Mouse (Mus musculus) lung, postnatal 10 days (tissue): ENCODE data around the gene Ttc27.
A peak's percentile ranks its signal among the peaks of the same experiment; 100 is the strongest.

Experiments
- DNase-seq: peaks from one replicate; pipeline ENCODE4 v3.0.0; 2021

Gene Ttc27

DNA sequence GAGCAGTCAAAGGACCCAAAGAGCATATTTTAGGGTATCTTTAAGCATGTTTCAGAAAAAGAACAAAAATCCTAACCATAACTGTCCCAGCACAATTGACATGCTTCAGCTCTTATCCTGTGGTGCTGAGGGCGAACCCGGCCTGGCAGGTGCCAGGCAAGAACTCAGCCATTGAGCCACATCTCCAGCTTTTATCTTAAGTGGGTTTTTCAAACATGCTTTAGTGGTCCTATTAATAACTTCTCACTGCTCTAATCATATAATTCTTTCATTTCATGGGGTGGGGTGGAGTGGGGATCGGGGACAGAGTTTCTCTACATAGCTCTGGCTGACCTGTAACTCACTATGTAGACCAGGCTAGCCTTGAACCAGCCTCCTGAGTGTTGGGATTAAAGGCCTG, 125.1 kb downstream of the Ttc27 start:
- DNase-seq, result no peak

DNA sequence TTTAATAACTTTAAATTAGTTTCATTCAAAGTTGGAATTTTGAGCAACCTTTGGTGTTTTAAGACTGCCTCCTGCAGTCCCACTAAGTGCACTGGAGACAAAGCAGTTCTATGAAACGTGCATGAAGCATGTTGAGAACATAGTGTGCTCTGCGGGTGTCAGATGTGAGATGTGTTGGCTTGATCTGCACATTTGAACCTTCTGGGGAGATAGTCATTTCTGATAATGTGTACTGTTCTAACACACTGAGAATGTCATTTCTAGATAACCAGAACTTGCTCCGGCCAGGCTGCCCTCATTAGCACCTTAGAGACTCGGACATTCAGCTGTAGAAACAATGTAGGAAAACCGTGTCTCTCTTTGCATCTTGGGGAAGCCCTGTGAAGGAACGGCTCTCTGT, 126.0 kb downstream of the Ttc27 start:
- DNase-seq, result no peak

DNA sequence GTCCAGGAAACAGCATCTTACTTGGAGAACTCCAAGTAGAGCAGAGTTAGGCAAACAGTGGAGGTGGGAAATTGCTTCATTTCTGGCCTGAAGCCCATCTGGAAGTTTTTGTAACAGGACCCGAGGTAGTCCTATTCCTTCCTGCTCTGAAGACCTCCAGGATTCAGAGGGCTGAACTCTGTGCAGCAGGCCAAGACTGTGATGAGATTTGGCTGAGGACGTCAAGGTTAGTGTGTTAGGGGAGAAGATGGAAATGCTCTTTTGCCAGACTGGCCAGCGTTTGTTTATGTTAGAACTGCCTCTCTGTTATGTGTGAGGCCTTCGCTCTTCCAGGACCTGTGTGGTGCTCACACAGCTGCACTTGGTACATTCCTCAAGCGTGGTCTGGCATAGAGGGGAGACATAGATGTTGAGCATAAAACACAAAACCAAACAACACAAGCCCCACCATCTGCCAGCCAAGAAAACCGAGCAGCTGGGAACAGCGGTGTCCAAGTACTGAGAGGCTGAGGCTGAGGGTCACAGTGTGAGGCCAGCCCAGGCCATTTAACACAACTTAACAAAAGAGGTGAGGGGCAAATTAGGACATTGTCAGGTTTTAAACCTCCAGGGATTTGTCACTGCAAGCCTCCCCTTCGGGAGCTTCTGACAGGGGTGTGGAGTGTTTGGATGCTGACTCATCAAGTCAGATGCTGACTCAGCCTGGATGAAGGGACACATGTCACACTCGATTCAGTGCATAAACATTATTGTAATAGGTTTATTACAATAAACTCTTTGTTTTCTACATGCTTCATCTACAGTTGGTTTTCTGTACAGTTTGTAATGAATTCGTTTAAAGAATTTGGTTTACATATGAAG, 128.7 kb downstream of the Ttc27 start:
- DNase-seq, result peak; percentile 54

DNA sequence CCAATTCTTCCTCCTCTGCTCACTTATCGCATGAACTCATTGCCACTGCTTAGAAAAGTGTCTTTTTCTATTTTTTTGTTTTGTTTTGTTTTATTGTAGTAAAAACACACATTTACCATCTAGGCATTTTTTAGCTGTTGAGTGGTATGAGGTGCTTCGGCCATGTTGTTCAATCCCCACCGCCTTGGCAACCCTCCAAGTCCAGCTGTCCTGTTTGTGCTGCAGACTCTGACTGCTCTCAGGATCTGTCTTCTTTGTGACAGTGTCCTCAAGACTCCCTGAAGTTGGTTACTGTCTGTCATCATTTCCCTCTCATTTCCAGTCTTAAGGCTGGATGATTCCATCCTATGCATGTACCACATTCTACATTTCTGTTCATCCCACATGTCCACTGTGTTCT, 132.7 kb downstream of the Ttc27 start:
- no peak for DNase-seq

DNA sequence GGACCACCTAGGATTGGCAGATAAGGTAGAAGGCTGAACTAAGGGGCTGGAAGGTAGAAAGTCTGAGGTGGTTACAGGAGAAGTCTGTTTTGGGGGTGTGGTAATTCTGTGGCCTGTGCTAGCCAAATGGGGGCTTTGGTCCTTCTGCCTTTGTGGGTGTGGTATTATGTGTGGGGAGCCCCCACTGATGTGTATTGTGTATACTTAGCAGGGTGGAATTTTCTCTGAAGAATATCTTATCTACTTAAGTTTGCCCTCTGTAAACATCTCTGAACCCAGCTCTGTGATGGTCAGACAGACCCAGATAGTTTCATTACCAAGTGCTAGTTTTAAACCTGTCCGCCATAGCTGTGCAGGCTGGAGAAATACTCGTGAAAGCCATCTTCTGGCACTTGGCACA, 141.8 kb downstream of the Ttc27 start:
- DNase-seq, result no peak

DNA sequence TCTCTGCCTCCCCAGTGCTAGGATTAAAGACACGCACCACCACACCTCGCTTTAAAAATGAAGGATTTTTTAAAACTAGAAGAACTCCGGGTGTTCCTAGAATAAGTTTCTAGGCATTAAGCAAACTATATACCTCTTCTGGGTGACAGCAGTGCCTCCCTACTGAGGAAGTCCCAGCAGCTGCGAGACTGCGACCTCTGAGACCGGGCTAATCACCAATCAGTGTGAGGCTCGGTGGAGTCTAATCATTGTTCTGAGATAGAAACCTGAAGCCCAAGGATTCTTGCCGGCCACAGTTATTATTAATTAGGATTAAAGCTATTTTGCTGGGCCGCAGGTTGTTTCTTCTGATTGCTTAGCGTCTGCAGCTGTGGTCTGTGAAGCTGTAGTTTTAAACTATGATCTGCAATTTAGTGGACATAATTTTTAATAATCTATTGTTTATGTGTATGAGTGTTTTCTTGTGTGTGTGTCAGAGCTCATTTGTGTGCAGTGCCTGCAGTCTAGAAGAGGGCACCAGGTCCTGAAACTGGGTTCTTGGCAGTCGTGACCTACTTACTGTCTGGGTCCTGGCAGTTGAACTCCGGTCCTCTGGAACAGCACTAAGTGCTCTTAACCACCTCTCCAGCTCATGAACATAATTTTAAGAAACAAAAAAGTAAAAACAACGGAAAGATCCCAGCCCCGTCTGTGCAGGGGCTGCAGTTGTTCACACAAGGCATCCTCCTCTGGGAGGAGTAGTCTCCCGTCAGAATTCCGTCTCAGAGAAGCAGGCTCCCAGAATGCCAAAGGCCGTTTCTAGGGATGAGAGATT, 142.9 kb downstream of the Ttc27 start:
- no peak for DNase-seq

DNA sequence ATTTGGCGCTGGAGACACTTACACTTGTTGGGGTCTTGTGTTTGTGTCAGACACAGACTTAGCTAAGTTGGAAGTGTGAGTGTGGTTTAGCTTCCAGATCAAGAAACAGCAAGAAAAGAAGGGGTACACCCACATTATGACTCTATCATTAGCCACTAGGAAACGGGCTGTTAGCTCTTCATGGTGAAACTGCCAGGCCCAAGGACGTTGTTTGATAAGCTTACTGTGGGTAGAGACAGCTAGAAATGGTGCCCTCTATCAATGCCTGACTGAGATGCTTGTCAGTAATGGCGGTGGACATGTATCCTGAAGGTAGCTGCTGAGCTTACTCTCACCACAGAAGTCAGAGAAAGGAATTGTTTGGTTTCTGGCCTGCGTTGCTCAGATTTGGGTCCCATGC, 146.3 kb downstream of the Ttc27 start:
- no peak for DNase-seq

DNA sequence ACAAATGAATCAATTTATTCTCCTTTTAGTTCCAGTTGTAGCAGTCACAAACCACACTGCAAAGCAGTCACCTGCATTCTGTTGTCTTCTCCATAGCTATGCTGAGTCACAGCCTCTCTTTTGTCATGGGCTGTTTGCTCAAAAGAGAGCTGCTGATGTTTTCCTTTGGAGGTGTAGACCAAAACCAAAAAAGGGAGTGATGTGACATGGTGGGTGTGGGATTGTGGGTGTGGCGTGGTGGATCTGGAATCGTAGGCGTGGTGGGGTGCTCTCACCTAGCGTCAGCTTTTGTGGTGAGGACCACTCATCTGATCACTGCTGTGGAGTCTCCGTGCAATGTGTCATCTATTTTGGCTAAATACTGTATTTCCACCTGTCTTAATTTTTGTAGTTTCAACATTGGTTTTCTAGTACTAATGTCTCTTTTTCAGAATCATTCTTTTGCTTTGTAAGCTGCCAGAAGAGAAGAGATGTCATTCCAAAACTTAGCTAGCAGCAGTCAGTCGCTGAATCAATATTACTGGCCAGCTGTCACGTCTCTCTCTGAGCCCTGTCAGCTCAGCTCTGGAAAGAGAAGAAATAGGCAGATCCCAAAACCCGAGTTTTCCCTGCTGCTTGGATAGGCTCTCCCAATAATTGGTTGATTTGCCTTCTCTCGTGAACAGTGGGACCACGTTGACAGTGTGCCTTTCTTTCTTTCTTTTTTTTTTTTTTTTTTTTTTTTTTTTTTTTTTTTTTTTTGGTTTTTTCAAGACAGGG, 147.4 kb downstream of the Ttc27 start:
- DNase-seq, result peak; percentile 36

DNA sequence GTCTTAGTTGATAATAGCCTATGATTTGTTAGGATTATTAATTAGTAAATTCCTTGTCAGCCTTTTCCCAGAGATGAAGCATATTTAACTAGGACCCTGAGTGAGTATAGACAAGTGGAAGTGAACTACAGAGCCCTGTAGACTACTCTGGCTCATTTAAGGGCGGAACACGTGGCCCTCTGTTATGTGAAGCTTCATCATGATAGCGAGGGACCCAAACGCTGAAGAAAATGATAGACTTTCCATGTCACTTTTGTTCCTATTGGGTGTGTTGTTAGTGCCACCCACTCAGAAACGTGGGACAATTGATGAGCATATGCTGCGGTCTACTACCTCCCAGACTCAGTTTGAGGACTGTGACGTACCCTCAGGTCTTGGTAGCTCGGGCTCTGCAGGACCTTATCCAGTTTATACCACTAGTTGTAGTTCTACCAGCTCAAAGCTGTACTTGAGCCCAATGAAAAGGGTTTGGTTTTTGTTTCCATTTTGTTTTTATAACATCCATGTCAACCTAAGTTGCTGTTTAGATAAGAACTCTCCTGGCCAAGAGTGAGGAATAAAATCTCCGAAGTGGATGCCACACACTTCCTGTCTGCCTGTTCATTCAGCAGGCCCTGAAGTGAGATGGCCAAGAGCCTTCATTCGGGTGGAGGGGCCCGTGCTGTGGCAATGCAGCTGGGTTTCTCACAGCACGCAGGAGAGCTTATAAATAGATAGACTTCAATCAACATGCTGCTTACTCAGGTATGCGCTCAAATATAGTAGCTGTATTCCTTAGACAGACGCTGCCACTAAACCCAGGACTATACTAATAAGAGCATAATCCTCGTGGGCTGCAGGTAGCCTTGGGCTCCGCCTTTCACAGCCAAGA, 148.4 kb downstream of the Ttc27 start:
- no peak for DNase-seq

DNA sequence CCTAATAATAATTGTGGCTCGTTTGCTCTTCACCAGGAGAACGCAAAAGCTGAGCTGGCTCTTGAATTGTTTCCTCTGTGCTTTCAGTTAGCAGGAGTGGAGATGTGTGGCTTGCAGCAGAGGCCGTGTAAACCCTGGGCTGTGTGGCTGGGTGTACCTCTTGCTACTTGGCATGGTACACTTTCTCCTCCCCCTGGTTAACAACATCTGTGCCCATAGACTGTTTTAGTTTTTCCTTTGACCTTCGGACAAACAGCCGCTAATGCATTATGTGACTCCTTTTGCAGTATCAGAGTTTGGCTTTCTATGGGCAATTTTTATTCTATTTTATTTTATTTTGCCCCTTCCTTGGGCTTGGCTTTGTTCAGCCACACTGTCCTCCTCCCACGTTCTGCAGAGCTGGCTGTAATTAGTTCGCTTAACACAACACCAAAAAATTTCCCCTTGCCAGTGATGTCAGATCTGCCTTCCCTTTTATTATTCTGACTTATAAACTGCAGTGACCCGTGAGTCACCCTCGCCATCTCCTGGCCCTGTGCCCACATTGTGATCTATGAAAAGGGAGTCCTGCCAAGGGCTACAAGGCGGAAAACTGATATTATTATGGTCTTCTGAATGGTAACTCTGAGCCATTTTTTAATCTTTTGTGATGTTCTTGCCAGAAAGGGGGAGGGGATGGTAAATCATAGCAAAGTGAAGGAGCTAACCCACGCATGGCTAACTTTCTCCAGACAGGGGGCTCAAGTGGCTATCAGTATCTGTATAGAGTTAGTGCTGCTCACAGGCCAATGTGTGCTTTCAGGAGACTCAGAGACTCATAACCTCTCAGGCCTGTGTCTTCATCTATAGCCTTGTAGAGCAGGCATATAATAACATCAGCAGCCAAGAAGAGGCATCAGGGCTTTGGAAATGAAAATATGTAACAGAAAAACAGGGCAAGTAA, 149.3 kb downstream of the Ttc27 start:
- DNase-seq, result peak; percentile 87

DNA sequence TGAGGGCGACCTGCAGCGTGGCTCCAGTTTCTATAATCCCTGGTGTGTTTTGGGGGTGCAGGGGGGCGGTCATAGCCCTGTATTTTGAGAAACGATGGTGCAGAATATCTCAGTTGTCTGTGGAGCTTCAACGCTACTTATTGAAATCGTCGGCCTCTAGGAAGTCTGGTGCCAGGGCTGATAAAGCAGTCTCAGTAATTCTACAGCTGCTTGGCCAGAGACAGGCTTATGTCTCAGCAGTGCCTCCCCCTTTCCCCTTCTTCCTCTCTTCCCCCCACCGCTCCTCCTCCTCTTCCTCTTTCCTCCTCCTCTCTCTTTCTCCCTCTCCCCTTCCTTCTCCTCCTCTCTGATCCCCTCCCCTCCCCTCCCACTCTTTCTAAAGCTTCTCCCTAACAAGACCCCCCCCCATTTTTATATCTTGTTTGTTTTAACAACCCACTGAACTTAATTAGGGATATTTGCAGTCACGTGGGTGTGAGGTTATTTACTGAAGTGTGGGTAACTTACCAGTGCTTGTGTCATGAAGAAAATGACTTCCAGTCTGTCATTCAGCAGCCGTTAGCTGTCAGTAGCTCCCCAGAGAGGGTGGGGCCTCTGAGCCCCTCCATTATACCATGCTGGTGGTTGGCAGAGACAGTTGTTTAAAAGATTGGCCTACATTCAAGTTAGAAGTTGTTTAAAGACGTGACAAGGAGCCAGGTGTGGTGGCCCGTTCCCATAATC, 150.8 kb downstream of the Ttc27 start:
- DNase-seq, result peak; percentile 21

DNA sequence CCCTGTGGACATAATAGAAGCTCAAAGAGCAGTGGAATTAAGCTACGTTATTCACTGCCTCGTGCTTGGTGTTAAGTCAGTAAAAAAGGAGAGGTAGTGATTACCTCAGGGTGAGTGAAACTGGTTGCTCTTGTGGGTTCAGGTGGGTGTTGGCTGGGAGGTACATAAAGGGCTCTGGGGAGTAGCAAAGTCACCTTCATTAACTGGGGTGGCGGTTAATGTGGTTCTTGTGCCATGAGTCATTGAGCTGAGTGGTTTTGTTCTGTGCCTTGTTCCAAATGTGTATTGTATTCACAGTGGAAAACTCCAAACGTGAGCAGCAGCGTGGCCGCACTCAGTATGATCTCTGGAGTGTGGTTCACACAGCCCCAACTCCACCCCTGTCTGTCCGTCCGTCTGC, 152.0 kb downstream of the Ttc27 start:
- DNase-seq, result no peak

DNA sequence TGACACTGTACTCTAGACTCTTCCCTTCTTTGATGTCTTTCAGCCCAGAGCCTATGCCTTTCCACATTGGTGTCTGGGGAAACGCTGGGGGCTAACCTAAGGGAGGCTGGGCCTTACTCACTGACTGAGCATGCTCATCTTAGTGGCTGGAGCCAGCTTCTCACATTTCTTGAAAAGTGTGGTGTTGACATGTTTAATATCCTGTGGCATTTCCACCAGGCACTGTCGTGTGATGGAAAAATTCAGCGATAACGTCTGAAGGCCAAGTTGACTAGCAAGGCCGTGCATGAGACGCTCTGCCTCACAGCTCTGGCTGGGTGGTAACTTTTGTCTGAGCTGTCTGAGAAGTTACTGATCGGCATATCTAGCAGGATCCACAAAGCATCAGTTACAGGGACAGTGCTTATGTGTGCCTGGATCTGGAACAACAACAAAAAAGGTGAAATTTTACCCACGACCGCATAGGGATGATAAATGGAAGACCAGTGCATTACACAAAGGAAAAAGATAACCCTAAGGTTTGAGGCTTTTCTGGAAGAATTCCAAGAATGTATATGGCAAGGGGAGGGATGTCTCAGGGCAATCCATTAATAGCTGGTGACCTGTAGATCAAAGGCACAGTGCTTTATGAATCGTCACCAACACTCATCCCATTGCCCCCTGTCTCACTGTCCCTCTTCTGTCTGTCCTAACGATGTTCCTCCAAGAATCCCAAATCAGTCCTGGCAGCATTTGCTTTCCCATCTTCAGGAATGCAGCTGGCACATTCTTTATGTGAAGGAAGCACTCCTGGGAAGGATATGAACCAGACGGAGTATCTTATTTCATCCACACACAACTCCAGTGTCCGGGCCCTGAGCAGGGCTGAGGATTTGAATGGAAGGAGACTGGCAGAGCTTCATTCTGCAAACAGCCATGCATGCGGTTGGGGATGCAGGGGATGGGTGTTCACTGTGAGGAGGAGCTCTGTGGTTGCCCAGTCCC, 152.9 kb downstream of the Ttc27 start:
- DNase-seq, result peak; percentile 32

DNA sequence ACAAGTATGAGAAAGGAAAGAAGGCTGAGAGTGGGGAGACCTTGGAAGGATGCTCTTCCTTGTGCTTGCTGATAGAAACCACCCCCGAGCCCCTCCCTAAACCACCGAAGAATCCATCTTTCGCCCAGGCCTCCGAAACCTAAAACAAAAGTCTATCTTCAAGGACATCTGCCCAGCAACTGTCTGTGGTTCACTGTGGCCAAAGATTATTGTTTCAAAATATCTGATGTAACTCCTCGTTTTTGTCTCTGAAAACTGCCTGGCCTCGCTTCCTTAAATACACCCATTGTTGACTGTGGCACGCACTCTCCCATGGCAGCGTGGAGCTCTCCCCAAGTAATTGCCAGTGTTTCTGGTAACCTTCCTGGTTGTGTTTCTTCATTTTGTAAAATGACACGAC, 155.0 kb downstream of the Ttc27 start:
- DNase-seq, result no peak

DNA sequence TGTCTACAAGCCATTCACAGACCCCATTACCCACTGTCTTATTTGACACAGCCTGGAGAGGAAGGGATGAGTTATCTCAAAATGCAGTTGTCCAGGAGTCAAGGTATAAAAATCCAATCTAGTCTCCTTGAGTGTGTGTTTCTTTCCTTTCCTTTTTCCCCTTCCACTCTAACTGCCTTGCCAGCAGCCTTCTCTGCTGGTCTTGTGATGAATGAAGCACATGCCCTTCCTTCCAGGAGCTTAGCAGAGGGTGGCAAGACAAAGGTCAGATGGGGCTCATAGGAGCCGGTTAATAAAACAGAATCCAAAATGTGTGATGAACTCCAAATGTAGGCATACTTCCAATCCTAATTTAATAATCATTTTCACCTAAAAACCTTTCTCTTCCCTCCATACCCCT, 156.2 kb downstream of the Ttc27 start:
- DNase-seq, result no peak

DNA sequence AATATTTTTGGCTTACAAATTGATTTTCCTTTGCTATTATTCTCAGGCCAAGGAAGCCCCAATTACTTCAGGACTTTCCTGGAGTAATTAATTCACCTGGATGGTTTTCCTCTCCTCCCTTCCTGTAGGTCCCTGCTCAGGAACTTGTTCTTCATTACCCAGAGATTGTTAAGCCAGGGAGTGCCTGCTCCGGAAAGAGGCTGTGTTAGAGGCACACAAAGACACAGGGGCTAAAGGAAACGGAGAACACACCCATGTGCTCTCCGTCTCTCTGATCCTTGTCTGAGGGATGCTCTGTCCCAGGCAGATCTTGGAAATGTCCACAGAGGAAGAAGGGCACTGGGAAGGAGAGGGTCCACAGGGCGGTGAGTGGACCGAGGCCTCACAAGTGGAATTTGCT, 158.2 kb downstream of the Ttc27 start:
- DNase-seq, result peak; percentile 24

DNA sequence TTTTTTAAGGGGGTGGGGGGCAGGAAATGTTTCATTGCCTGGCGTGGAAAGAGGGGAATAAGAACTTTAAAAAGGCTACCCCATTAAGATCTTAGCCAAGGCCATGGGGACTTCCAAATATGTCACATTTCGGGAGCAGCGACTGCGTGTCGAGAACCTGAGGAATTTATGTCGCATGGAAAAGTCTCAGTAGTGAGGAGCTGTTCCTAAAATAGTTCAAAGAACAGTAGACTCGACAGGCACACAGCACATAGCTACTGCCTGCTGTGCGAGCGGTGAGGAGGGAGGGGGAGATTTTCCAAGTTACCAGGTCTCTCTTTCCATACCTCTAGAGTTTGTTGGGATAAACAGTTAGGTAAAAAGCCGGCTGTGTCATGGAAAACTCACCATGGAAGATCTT, 159.4 kb downstream of the Ttc27 start:
- no peak for DNase-seq

DNA sequence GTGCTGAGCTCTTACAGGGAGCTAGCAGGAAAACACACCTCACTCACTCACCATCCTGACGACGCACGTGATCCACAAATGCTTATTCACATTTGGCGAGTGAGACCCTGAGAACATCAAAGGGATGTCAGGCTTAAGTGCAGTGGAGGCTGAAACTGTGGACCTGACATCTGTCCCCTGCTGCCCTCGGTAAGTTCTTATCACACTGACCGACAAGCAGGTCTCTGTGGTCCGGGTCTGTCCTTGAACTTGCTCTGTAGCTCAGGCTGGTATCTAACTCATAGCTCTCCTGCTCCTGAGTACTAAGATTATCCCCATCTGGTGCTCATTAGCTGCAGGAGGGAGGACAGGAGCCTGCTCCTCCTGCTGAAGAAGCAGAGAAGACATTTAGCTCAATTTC, 162.2 kb downstream of the Ttc27 start:
- DNase-seq, result no peak

DNA sequence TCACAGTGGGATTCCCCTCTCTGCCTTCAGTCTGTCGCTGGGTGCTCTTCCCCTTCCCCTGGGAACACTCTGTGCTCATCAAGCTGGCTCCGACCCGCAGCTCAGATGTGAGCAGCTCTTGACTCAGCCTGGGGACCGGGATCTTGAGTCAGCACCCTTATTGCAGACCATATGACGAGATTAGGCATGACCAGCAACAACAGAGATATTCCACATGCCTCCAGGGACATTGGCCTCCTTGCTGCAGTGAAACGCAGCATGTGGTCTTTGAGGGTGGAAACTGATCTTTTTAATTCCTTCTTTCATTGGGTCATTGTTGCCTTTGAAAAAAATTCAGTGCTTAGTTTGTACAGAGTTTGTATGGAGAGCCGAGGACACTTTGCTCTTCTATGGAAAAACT, 169.5 kb downstream of the Ttc27 start:
- DNase-seq, result no peak
